Mouse (Mus musculus): ENCODE results near the gene Sycn.
A peak's percentile ranks its signal among the peaks of the same experiment; 100 is the strongest.

Gene Sycn

GRCm38 (mm10) chr7:28558486-28558885, 17.8 kb downstream of the Sycn start:
- DNase-seq (ENCODE audit: low spot score) = peak; percentile 68

- DNase-seq (ENCODE audit: low spot score) = no peak
Observed at GRCm38 (mm10) chr7:28560856-28561255, 20.2 kb downstream of the Sycn start.

- no peak for DNase-seq (ENCODE audit: low spot score)
Observed at GRCm38 (mm10) chr7:28561967-28562366, 21.3 kb downstream of the Sycn start.

GRCm38 (mm10) chr7:28562371-28562770, 21.7 kb downstream of the Sycn start:
- DNase-seq (ENCODE audit: low spot score) = no peak

DNA sequence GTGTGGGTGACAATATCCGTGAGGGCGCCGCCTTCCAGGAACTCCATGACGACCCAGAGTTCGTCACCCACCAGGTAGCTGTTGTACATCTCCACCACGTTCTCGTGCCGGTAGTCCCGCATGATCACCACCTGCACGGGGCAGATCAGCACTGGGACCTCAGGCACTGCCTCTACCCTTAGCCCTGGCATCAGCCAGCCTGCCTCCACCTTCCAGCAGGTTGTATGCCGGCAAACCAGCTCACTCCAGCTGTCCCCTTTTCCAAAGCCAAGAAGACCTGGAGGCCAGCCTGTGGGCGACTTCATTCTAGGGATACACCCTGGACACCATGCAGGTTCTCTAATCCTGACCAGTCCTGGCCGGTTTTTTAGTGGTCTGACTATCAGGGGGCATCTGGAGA, 22.3 kb downstream of the Sycn start:
- DNase-seq (ENCODE audit: low spot score) = no peak

DNA sequence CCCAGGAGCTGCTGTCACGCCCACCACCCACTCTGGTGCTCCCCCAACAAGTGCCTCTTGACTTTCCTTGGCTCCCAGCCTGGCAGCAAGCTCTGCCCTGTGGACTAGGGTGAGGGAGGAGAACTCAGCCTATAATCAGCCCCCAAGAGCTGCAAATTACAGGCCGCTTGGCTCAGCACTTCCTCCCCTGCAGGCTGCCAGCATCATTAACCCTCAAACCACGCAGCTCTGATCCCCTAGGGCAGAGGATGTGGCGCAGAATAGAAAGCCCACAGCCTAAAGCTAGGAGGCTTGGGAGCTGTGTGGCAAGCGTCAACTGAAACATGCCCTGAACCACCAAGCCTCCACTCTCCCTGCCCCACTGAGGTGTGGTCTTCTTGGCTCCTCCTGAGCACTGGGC, 24.7 kb downstream of the Sycn start:
- DNase-seq (ENCODE audit: low spot score) = no peak

- DNase-seq (ENCODE audit: low spot score) = no peak
Observed at GRCm38 (mm10) chr7:28567539-28567938, 26.9 kb downstream of the Sycn start.

DNA sequence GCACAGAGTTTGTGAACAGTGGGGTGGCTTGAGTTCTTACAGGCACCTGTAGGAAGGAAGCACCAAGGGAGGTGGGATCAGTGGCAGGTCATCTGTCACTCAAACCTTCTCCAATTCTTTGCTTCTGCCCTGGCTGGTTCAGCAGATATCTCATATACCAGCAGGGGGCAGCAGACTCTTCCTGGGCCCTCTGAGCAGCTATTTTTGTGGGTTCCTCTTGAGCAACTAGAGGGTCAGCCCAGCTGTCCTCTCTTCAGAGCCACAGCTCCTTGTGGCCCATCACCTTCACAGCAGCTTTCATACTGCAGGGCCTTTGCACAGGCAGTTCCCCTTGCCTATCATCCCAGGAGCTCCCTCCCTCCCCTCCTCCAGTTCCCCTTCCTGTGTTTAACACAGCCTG, 27.6 kb downstream of the Sycn start:
- DNase-seq (ENCODE audit: low spot score) = peak; percentile 76

- DNase-seq (ENCODE audit: low spot score) = peak; percentile 93
Observed at GRCm38 (mm10) chr7:28570291-28570981, 29.8 kb downstream of the Sycn start.

DNA sequence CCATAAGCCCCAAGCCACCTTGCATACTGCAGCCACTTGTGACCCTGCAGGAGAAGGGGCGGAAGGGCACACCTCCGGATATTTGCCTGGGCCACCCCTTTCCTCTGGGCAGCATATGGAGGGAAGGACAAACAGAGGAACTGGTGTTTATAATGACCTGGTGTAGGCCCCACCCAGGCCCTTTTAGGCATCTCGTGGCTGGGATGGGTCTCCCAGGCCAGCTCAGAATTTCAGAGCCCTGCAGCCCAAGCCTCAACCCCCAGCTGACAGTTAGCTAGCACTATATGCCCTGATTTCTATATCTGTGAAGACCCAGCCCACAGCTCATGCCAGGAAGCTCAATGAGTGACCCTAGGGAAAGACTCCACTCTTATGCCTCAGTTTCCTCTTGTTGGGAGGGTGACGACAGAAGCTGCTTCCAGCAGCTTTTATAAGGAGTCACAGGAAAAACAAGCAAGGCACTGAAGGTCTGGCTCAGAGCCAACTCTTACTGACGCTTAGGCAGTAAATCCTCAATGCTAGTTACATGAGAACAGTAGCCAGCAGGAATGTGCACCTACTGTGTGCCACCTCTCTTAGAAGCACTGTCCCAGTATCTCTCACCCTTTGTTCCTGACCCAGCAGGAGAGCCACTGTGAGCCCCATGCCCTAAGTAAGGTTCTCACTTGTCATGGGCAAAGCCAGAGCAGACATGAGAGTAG, 30.4 kb downstream of the Sycn start:
- DNase-seq (ENCODE audit: low spot score) = peak; percentile 69

DNA sequence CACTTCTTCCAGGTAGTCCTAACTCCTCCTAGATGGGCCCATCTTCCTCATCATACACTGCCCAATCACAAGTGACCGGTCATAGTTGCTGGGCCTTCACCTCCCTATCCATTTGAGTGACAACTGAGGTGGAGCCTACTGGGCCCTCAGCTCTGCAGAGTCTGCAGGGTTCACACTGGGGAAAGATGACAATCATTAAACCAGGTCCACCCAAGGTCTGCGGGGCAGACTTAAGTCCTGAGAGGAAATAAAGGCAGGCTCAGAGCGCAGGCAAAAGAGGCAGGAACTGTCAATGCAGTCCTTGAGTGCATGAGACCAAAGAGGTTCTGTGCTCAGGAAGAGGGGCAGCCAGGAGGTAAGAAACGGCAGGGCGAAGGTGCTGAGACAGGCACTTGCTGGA, 32.0 kb downstream of the Sycn start:
- no peak for DNase-seq (ENCODE audit: low spot score)

DNA sequence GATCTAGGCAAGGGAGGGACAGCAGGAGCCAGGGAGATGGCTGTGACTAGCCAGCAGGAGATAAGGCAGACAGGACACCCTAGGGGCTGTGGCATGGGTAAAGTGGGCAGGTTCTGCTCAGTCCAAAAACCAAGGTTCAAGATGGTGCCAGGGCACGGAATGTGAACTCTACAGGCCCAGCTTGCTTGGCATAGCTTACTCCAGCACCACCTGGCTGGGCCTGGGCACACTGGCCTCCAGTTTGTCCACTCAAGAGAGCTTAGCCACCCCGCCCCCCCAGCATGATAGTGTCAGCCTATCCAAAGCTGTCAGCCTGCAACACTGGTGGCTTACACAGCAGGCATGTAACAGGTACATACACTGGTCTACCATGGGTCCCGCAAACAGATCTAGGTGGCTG, 32.6 kb downstream of the Sycn start:
- no peak for DNase-seq (ENCODE audit: low spot score)

GRCm38 (mm10) chr7:28575597-28575996, 34.9 kb downstream of the Sycn start:
- DNase-seq (ENCODE audit: low spot score) = no peak

DNA sequence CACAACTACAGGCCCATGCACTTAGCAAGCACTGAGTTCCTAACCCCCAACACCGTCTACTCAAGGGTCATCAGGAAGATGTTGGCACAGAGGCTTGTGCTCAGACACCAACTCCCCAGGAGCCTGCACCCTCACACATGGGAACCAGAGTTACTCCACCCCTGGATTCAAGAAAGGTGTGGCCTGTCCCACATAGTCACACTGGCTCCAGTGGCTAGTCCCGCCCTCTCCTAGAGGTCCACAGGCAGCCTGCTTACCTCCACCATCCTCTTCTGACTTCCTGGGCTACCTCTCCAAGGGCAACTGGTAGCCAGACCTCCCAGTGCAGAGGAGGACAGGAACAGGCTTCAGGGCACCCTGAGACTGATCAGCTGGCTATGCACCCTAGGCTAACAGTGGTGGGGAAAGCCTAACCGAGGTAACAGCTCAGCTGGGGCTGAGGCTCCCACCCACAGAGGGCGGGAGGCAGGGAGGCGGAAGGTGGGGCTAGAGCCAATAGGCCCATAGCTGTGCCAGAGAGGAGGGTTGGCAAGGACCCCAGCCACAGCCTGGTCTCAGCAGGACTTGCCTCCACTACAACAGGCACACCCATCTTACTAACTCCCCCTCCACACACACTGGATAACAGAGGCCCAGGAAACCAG, 35.7 kb downstream of the Sycn start:
- DNase-seq (ENCODE audit: low spot score) = peak; percentile 88

DNA sequence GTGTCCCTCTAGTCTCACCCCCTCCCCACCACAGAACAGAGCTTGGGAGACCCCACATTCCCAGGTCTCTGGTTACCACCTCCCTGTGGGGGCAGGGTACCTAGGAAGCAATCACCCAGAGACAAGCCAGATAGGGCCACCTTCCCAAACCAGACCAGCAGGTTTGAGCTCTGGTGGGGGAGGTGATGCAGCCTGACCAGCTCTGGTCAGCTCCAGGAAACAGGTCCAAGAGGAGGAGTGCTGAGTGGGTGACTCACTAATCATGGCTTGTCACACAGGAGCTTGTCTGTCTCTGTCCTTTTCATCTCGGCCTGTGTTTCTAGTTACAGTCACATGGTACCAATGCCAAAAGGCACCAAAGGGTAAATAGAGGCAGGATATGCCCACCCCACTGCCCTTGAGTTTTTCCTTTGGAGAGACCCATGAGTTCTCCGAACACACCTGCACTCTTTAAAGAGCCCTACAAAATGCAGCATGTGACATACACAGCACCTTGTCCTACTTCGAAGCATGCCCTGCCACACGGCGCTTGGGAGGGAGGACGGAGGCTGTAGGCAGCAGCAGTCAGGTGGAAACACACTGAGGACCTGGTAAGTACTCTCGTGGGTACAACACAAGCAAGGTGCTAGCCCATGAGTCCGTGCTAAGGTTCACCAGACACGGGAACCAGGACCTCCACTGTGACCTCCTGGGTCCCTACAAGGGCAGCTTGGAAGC, 37.3 kb downstream of the Sycn start:
- DNase-seq (ENCODE audit: low spot score) = peak; percentile 91

GRCm38 (mm10) chr7:28578543-28579053, 37.9 kb downstream of the Sycn start:
- no peak for DNase-seq (ENCODE audit: low spot score)

DNA sequence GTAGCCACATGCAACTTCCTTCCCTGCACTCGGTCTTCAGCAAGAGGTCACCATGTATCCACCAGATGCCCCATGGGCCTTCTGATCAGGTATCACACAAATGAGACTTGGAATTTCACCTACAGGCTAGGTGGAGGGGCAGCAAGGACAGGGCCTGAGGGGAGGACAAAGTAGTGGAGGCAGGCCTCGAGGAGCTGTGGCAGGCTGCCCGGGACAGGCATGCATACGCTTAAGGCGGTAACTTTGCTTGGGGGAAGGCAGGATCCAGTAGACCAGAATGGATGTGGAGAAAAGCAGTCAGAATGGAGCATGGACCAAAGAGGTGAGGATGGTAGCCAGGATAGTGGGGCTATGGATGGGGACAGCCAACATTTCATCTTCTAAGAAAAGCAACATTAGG, 39.1 kb downstream of the Sycn start:
- no peak for DNase-seq (ENCODE audit: low spot score)

GRCm38 (mm10) chr7:28581721-28582120, 41.0 kb downstream of the Sycn start:
- DNase-seq (ENCODE audit: low spot score) = no peak

DNA sequence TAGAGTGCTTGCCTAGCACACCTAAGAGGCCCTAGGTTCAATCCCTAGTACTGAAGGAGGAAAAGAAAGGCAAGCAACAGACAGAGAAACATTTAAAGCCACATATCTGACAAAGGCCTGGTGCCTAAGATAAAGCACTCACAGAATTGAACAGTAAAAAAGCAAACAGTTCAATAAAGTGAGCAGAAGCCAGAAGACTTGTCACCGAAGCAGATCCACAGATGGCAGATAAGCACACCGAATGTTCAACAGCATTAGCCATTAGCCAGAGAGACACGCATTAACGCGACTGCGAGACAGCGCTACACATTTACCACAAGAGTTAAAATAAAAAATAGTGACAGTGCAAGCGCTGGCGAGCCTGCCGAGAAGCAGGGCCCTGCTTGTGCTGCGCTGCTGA, 42.2 kb downstream of the Sycn start:
- DNase-seq (ENCODE audit: low spot score) = no peak

GRCm38 (mm10) chr7:28583570-28584344, 43.1 kb downstream of the Sycn start:
- DNase-seq (ENCODE audit: low spot score) = peak; percentile 51

GRCm38 (mm10) chr7:28584468-28584867, 43.8 kb downstream of the Sycn start:
- no peak for DNase-seq (ENCODE audit: low spot score)

DNA sequence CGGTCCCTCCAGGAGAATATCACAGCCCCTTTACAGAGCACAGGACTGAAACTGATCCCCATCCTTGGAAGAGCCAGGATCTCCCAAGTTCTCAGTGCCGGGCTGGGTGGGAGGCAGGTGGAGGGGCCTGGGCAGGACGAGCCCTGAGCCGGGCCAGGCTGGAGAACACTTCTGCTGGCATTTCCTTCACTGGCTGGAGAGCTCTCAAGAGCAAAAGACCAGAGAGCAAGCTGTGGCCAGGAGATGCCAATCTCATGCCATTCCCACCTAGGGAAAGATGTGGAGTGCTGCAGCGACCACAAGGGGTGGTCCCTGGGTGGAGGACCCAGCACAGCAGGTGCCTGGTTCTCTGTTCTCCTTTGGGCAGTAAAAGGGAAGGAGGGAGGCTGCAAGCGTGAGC, 44.3 kb downstream of the Sycn start:
- peak; percentile 57 for DNase-seq (ENCODE audit: low spot score)

Measured in lung, postnatal 25 days (tissue).